Mouse (Mus musculus): Measurements from ENCODE around the gene Adamtsl4.
"Not testable (repeated sequence)": the region's sequence is repeated elsewhere in the genome, so short reads cannot be mapped to it uniquely, and the experiment has no call there.

Gene Adamtsl4

GRCm38 (mm10) chr3:95700233-95700681 is 12.5 kb upstream of the Adamtsl4 start:
- no peak for DNase-seq (ENCODE audit: inconsistent ontology term)

DNA sequence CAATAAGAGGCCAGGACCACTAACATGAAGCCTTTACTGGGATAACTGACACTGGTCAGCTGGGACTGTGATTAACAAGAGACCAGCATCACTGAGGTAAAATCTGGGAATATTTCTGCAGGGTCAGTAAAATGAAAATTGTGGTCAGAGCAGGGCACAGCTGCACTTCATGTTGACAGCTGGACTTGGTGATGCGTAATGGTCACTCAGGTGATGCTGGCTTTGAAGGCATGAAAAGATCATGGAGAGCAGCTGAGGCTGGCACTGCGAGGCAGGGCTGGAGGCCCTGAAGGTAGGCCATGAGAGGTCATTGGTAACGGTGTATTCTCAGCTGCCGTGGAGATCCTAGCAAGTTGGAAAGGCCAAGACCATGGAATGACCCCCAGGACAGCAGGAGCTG is 10.6 kb upstream of the Adamtsl4 start:
- DNase-seq (ENCODE audit: inconsistent ontology term), result no peak

DNA sequence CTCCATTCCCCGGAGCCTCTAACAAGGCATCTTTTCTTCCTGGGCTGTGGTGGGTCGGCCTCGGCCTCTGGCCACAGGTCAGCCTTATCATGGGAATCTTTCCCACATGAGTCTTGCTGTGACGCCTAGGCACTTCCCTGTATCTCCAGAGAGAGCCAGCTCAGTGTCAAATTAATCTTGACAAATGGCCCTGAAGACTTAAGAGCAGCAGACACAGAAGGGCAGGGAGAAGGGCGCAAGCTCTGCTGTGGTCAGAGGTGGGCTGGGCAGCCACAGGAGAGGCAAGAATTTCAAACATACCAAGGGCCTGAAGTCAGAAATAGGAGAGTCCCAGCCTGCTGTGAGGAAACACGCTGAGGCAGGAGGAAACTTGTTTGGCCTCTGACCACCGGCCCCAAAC is 8.6 kb upstream of the Adamtsl4 start:
- DNase-seq (ENCODE audit: inconsistent ontology term), result peak; percentile 80

- peak; percentile 62 for DNase-seq (ENCODE audit: inconsistent ontology term)
Measured at GRCm38 (mm10) chr3:95695796-95696195, 8.1 kb upstream of the Adamtsl4 start.

GRCm38 (mm10) chr3:95694808-95695703 is 7.3 kb upstream of the Adamtsl4 start:
- DNase-seq (ENCODE audit: inconsistent ontology term), result no peak

DNA sequence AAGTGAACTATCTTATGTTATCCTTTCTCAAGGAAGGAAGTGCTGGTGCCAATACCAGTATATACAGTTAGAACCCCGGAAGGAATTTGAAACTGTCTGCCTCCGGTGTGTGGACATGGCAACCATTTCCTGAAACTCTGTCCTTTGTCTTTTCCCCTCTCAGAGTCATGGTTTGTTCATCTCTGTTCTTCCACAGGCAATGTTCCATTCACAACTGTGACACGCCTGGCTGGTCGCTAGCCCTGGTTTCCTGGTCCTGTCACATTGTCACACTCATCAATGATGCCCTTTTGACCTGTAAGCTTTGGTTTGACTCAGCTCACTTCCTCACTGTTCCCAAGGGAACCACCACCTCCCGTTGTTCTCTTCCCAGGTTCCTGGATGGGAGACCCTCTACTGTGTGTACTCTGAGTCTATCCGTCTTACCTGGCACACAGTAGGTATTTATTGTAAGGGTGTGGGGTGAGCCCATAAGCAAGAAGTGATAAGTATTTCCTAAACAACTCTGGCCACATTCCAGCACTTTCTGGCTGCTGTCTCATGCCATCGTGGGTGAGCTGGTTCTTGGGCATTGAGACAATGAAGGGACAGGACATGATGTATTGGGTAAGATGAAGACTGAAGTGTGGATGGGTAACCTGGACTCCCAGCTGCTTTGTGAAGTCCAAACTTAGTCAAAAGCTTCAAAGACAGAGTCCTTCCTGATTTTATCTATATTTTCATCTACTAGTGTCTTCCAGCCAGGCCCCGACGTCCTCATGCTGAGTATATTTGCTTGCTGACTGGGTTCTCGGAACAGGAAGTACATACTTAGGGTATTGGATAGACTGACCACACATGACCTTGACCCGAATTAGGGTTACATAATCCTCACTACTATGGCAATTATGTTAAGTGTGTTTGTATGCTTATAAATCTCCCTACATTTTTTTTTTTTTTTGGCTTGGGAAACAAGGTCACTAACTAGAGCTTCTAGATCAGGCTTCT is 6.4 kb upstream of the Adamtsl4 start:
- peak; percentile 66 for DNase-seq (ENCODE audit: inconsistent ontology term)

- no peak for DNase-seq (ENCODE audit: inconsistent ontology term)
Measured at GRCm38 (mm10) chr3:95692677-95693076, 5.0 kb upstream of the Adamtsl4 start.

- DNase-seq (ENCODE audit: inconsistent ontology term), result not testable (repeated sequence)
Measured at GRCm38 (mm10) chr3:95690552-95690951, 2.8 kb upstream of the Adamtsl4 start.

- DNase-seq (ENCODE audit: inconsistent ontology term), result no peak
Measured at GRCm38 (mm10) chr3:95689940-95690339, 2.2 kb upstream of the Adamtsl4 start.

GRCm38 (mm10) chr3:95689171-95689915 is 1.6 kb upstream of the Adamtsl4 start:
- DNase-seq (ENCODE audit: inconsistent ontology term), result no peak

GRCm38 (mm10) chr3:95687168-95687523 is 571 bp downstream of the Adamtsl4 start:
- no peak for DNase-seq (ENCODE audit: inconsistent ontology term)

DNA sequence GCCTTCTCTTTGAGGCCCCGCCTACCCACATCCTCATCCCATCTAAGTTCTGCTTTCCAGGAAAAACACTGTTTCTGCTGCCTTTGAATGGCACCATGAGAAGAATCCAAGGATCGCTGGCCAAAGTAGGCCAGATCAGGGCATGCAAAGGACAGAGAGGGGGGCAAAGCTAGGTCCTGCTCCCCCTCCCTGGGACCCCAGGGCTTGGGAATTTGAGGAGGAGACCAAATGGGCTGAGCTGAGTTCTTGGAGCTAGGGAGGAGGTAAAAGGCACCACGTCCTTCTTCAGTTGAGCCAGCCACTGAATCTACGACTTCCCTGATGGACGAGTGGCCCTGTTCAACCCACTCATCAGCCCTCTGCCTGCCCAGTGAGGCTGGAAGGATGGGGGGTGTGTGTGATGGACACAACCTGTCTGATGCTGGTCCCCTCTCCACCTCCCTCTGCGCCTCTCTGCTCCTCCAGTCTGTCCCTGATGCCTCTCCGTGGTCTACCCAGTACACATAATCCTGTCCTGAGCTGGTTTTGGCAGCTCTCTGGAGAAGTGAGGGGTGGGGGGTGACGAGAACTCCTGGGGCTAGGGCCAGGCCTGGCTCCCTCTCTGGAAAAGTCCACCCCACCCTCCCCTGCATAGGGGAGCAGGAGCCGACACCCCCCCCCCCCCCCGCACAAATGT is 1.1 kb downstream of the Adamtsl4 start:
- no peak for DNase-seq (ENCODE audit: inconsistent ontology term)

- DNase-seq (ENCODE audit: inconsistent ontology term), result no peak
Measured at GRCm38 (mm10) chr3:95685701-95686100, 2.0 kb downstream of the Adamtsl4 start.

DNA sequence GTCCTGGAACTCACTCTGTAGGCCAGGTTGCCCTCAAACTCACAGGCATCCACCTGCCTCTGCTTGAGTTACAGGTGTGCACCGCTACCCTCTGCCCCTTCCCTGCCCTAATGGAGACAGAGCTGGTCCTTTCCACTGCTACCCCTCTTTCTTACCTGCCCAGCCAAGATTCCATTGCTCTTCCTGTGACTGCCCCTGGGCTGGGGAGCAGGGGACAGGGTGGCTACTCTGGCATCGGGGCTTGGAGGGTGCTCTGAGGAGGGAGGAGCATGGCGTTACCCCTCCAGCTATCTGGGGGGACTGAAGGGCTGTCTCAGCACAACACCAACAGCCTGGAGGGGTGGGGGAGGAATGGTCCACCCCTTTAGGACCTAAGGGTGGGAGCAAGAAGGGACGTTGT is 2.4 kb downstream of the Adamtsl4 start:
- no peak for DNase-seq (ENCODE audit: inconsistent ontology term)

- no peak for DNase-seq (ENCODE audit: inconsistent ontology term)
Measured at GRCm38 (mm10) chr3:95684846-95685245, 2.9 kb downstream of the Adamtsl4 start.

GRCm38 (mm10) chr3:95682878-95683277 is 4.8 kb downstream of the Adamtsl4 start:
- no peak for DNase-seq (ENCODE audit: inconsistent ontology term)

GRCm38 (mm10) chr3:95681365-95681764 is 6.4 kb downstream of the Adamtsl4 start:
- DNase-seq (ENCODE audit: inconsistent ontology term), result no peak

DNA sequence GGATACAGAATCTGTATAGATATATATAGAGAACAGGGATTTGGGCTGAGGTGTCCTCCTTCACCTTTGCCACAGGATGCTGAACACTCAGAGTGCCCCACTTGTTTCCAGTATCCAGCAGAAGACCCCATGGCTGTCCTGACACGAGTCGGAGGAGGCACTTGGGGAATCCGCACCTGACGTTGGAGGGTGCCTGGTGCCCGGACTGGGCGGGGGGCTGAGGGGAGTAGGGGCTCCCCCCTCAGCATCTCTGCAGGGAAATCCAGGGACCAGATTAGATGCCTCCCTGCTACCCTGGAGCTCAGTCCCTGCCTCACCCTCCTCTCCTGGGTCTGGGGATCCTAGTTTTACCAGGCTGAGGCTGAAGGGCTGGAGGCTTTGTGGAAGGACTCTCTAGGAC is 7.0 kb downstream of the Adamtsl4 start:
- DNase-seq (ENCODE audit: inconsistent ontology term), result no peak

GRCm38 (mm10) chr3:95679551-95679950 is 8.2 kb downstream of the Adamtsl4 start:
- no peak for DNase-seq (ENCODE audit: inconsistent ontology term)

DNA sequence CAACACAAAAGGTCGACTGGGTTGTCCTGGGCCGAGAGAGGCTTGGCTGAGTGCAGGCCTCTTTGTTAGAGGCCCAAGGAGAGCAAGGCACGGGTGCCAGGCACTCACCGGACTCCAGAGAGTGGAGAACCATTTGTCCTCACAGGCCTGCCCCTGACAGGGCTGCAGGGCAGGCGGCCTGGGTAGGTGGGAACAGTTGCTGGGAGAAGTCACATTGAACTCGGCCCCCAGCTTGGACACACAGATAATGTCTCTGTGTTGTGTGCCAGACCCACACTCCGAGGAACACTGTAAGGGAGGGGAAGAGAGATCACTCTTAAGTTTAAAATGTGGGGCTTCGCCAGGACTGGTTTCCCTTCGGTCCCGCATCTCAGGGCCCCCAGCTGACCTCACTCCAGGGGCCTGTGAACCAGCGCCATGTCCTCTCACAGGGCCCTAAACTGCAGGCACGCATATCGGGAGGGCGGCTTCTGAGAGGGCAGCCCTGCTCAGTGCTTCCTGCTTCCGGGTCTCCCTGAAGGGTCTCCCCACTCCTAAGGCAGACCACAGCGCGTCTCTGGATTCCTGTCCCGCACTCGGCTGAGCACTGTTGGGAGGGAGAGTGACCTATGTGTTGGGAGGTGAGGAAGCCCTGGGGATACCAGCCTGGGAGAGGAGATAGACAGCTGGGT is 10.2 kb downstream of the Adamtsl4 start:
- DNase-seq (ENCODE audit: inconsistent ontology term), result no peak
